Mouse (Mus musculus): ENCODE results near the gene Agap1. TPM values are rescaled to one million over a fixed set of nuclear protein-coding genes. Genes with fewer than 3 reads are reported as not detected.

The Agap1 gene
- polyA plus RNA-seq, 1 experiment: 31.6 TPM

- no peaks in the 10 kb centered on the region; the same call in 1 of the 2 replicates for H3K4me1 ChIP-seq (ENCODE audit: control insufficient read depth, insufficient read depth, low read length)
- no peak for DNase-seq
- no peaks in the 10 kb centered on the region for H3K36me3 ChIP-seq (ENCODE audit: control insufficient read depth, insufficient read depth, low read length)
- 94% methylated on average over 5 of the region's 5 CpGs for WGBS
- no peak overlapping the region for H3K4me3 ChIP-seq (ENCODE audit: insufficient read depth, low read depth, low read length)
- no peak overlapping the region for H3K27ac ChIP-seq (ENCODE audit: insufficient read depth, low read depth, low read length)
- no peak for TF ChIP-seq CTCF (conservative IDR thresholded peaks at IDR 0.05; ENCODE audit: insufficient read depth, insufficient read length, low read depth, low read length)
- TF ChIP-seq POLR2A (IDR thresholded peaks at IDR 0.05; ENCODE audit: low read depth, low read length): no peak
- H3K27me3 ChIP-seq (replicated peaks; ENCODE audit: control insufficient read depth, insufficient read depth, low read length): no peaks in the 10 kb centered on the region
Measured at GRCm38 (mm10) chr1:89598906-89599305, 144.3 kb downstream of the Agap1 start.

- H3K27ac ChIP-seq (ENCODE audit: insufficient read depth, low read depth, low read length): no peak overlapping the region
- 81% methylated on average over 11 of the region's 11 CpGs for WGBS
Measured at GRCm38 (mm10) chr1:89599983-89600741, 145.6 kb downstream of the Agap1 start.

GRCm38 (mm10) chr1:89601349-89601748 is 146.7 kb downstream of the Agap1 start:
- Histone ChIP-seq H3K4me1 (ENCODE audit: control insufficient read depth, insufficient read depth, low read length) (no peaks in the 10 kb centered on the region; the same call in 1 of the 2 replicates), H3K4me3 (ENCODE audit: insufficient read depth, low read depth, low read length) (no peak overlapping the region), H3K27ac (ENCODE audit: insufficient read depth, low read depth, low read length) (no peak overlapping the region), H3K36me3 (ENCODE audit: control insufficient read depth, insufficient read depth, low read length) (no peaks in the 10 kb centered on the region), H3K27me3 (replicated peaks; ENCODE audit: control insufficient read depth, insufficient read depth, low read length) (no peaks in the 10 kb centered on the region)
- TF ChIP-seq CTCF (conservative IDR thresholded peaks at IDR 0.05; ENCODE audit: insufficient read depth, insufficient read length, low read depth, low read length): no peak
- no peak for TF ChIP-seq POLR2A (IDR thresholded peaks at IDR 0.05; ENCODE audit: low read depth, low read length)
- 86% methylated on average over 7 of the region's 7 CpGs for WGBS
- no peak for DNase-seq

More at GRCm38 (mm10) chr1:89599983-89600741, 145.6 kb downstream of the Agap1 start:
- DNase-seq: no peak
- H3K27me3 ChIP-seq (replicated peaks; ENCODE audit: control insufficient read depth, insufficient read depth, low read length): no peaks in the 10 kb centered on the region
- H3K4me1 ChIP-seq (ENCODE audit: control insufficient read depth, insufficient read depth, low read length): no peaks in the 10 kb centered on the region; the same call in 1 of the 2 replicates
- no peak for TF ChIP-seq CTCF (conservative IDR thresholded peaks at IDR 0.05; ENCODE audit: insufficient read depth, insufficient read length, low read depth, low read length)
- TF ChIP-seq POLR2A (IDR thresholded peaks at IDR 0.05; ENCODE audit: low read depth, low read length): no peak
- H3K36me3 ChIP-seq (ENCODE audit: control insufficient read depth, insufficient read depth, low read length): no peaks in the 10 kb centered on the region
- no peak overlapping the region for H3K4me3 ChIP-seq (ENCODE audit: insufficient read depth, low read depth, low read length)

- TF ChIP-seq CTCF (conservative IDR thresholded peaks at IDR 0.05; ENCODE audit: insufficient read depth, insufficient read length, low read depth, low read length): no peak
- no peak for TF ChIP-seq POLR2A (IDR thresholded peaks at IDR 0.05; ENCODE audit: low read depth, low read length)
- DNase-seq: no peak
- no peaks in the 10 kb centered on the region for H3K36me3 ChIP-seq (ENCODE audit: control insufficient read depth, insufficient read depth, low read length)
- WGBS: 62% methylated on average over 7 of the region's 7 CpGs
- H3K4me3 ChIP-seq (ENCODE audit: insufficient read depth, low read depth, low read length): no peak overlapping the region
- no peaks in the 10 kb centered on the region for H3K4me1 ChIP-seq (ENCODE audit: control insufficient read depth, insufficient read depth, low read length)
- no peaks in the 10 kb centered on the region for H3K27me3 ChIP-seq (replicated peaks; ENCODE audit: control insufficient read depth, insufficient read depth, low read length)
- H3K27ac ChIP-seq (ENCODE audit: insufficient read depth, low read depth, low read length): no peak overlapping the region
Measured at GRCm38 (mm10) chr1:89602879-89603278, 148.3 kb downstream of the Agap1 start.

- DNase-seq: peak; percentile 63
- 48% methylated on average over 5 of the region's 5 CpGs for WGBS
- no peak overlapping the region for H3K27ac ChIP-seq (ENCODE audit: insufficient read depth, low read depth, low read length)
Measured at GRCm38 (mm10) chr1:89606612-89607011, 152.0 kb downstream of the Agap1 start.

GRCm38 (mm10) chr1:89608766-89609165 is 154.2 kb downstream of the Agap1 start:
- Histone ChIP-seq H3K4me1 (ENCODE audit: control insufficient read depth, insufficient read depth, low read length) (no peaks in the 10 kb centered on the region), H3K27me3 (replicated peaks; ENCODE audit: control insufficient read depth, insufficient read depth, low read length) (no peaks in the 10 kb centered on the region), H3K36me3 (ENCODE audit: control insufficient read depth, insufficient read depth, low read length) (no peaks in the 10 kb centered on the region), H3K4me3 (ENCODE audit: insufficient read depth, low read depth, low read length) (no peak overlapping the region), H3K27ac (ENCODE audit: insufficient read depth, low read depth, low read length) (no peak overlapping the region)
- TF ChIP-seq CTCF (conservative IDR thresholded peaks at IDR 0.05; ENCODE audit: insufficient read depth, insufficient read length, low read depth, low read length) (no peak), POLR2A (IDR thresholded peaks at IDR 0.05; ENCODE audit: low read depth, low read length) (no peak)
- 91% methylated on average over 4 of the region's 4 CpGs for WGBS
- DNase-seq: no peak

More at GRCm38 (mm10) chr1:89606612-89607011, 152.0 kb downstream of the Agap1 start:
- Histone ChIP-seq H3K27me3 (replicated peaks; ENCODE audit: control insufficient read depth, insufficient read depth, low read length) (no peaks in the 10 kb centered on the region), H3K4me1 (ENCODE audit: control insufficient read depth, insufficient read depth, low read length) (no peaks in the 10 kb centered on the region), H3K4me3 (ENCODE audit: insufficient read depth, low read depth, low read length) (no peak overlapping the region), H3K36me3 (ENCODE audit: control insufficient read depth, insufficient read depth, low read length) (no peaks in the 10 kb centered on the region)
- TF ChIP-seq POLR2A (IDR thresholded peaks at IDR 0.05; ENCODE audit: low read depth, low read length) (no peak), CTCF (conservative IDR thresholded peaks at IDR 0.05; ENCODE audit: insufficient read depth, insufficient read length, low read depth, low read length) (peak; percentile 90)

GRCm38 (mm10) chr1:89609964-89610363 is 155.4 kb downstream of the Agap1 start:
- DNase-seq: no peak
- WGBS: 77% methylated on average over 5 of the region's 5 CpGs
- no peaks in the 10 kb centered on the region for H3K4me1 ChIP-seq (ENCODE audit: control insufficient read depth, insufficient read depth, low read length)

More at GRCm38 (mm10) chr1:89609964-89610363, 155.4 kb downstream of the Agap1 start:
- no peak overlapping the region for H3K4me3 ChIP-seq (ENCODE audit: insufficient read depth, low read depth, low read length)
- no peaks in the 10 kb centered on the region for H3K36me3 ChIP-seq (ENCODE audit: control insufficient read depth, insufficient read depth, low read length)
- H3K27me3 ChIP-seq (replicated peaks; ENCODE audit: control insufficient read depth, insufficient read depth, low read length): no peaks in the 10 kb centered on the region
- no peak overlapping the region for H3K27ac ChIP-seq (ENCODE audit: insufficient read depth, low read depth, low read length)
- TF ChIP-seq CTCF (conservative IDR thresholded peaks at IDR 0.05; ENCODE audit: insufficient read depth, insufficient read length, low read depth, low read length): no peak
- no peak for TF ChIP-seq POLR2A (IDR thresholded peaks at IDR 0.05; ENCODE audit: low read depth, low read length)

Data from kidney, adult 2 months (tissue).